Mouse (Mus musculus): ENCODE results near the gene Prpf19.

- TF ChIP-seq CTCF (IDR thresholded peaks at IDR 0.05; ENCODE audit: control insufficient read depth, insufficient read depth, insufficient replicate concordance, low read depth, low read length) (no peak), POLR2A (IDR thresholded peaks at IDR 0.05; ENCODE audit: control insufficient read depth, low read depth, low read length) (no peak)
Measured at GRCm38 (mm10) chr19:10914291-10914690, 19.3 kb downstream of the Prpf19 start.
